ENCODE assay signal across 11 mouse cellular contexts in the genomic region with DNA sequence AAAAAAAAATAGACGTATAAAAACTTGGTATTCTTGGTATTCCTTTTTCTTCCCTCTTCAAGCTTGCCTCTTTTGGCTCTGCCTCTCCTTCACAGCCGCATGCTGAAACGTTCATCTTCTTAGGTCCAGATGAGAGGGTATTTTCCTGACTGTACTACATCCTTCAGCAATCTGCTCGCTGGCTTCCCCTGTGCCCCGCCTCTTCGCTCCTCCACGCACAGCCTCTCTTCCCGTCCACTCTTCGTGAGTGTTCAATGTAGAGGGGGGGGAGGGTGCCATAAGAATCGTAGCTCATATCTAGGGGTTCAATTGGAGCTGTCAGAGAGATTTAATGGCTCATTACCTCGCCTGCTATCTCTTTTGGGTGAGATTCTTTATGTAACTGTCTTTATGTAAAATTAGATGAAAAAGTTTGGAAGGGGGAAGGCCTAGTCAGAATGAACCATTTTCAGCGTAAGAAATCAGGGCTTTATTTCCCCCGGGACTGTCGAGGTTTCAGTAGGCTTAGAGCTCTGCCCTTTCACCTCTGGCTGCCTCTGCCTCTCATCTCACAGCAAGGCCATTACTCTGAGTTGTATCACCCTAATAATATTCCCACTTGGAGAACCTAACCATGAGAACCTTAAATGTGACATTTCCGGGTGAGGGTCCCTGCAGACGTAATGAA.
A peak's percentile ranks its signal among the peaks of the same experiment; 100 is the strongest.
DNase-seq lines count a peak whose midpoint lies in the region; ATAC-seq and TF ChIP-seq lines count a peak whose summit lies in the region.
"Had no signal": no experiment of that assay in that cellular context is flagged by ENCODE, and none has a peak within 500 bp of the region (broad histone marks: within the 10 kb centered on the region; RNA-seq: fewer than 3 reads in every experiment).

No protein-coding gene starts in this region.

- H3K4me2 ChIP-seq in kidney, embryonic 16.5 days (replicated peaks; ENCODE audit: low read depth, low read length) = no peak overlapping the region
- H3K4me2 ChIP-seq in hindbrain, embryonic 16.5 days (ENCODE audit: low read length) = no peak overlapping the region
- no peak overlapping the region for H3K4me2 ChIP-seq in midbrain, postnatal 0 days (ENCODE audit: low read depth, low read length, poor library complexity, severe bottlenecking)

- H3K9ac ChIP-seq in kidney, embryonic 16.5 days (replicated peaks; ENCODE audit: low read length) = 0 out of 2 replicates have a peak overlapping the region, but pooled peaks have one; percentile 29
- H3K9ac ChIP-seq in hindbrain, embryonic 16.5 days (ENCODE audit: low read depth, low read length) = no peak overlapping the region
- H3K9ac ChIP-seq in midbrain, postnatal 0 days (replicated peaks; ENCODE audit: low read length, poor library complexity, severe bottlenecking) = no peak overlapping the region
- H3K9ac ChIP-seq: liver, embryonic 14.5 days had no signal

- no peak for ATAC-seq in kidney, embryonic 16.5 days (ENCODE audit: low FRiP score, low TSS enrichment)
- peak; percentile 51; the same call in 1 of the 2 replicates for ATAC-seq in hindbrain, embryonic 16.5 days
- no peak for ATAC-seq in midbrain, postnatal 0 days (ENCODE audit: low FRiP score)
- ATAC-seq in megakaryocyte progenitor cell, adult 5-6 weeks (replicated peaks; ENCODE audit: poor library complexity) = no peak

- no peaks in the 10 kb centered on the region for H3K36me3 ChIP-seq in kidney, embryonic 16.5 days (ENCODE audit: insufficient read depth, low read length)
- H3K36me3 ChIP-seq in hindbrain, embryonic 16.5 days (ENCODE audit: control insufficient read depth, insufficient read depth, low read length) = no peaks in the 10 kb centered on the region
- H3K36me3 ChIP-seq in midbrain, postnatal 0 days (ENCODE audit: insufficient read depth, low read length) = no peaks in the 10 kb centered on the region

- DNase-seq in kidney, adult 9 months = no peak
- no peak for DNase-seq in midbrain, postnatal 0 days (ENCODE audit: low spot score)
- no peak for DNase-seq in left cerebral cortex, postnatal 14 days (ENCODE audit: low spot score in 2 of 2)
- DNase-seq: cerebellum, postnatal 36 days; gastrocnemius, postnatal 36 days; thymus, postnatal 4 days had no signal

- H3K27ac ChIP-seq in kidney, embryonic 16.5 days (ENCODE audit: low read length) = no peak overlapping the region
- peak overlapping the region; percentile 75 for H3K27ac ChIP-seq in brown adipose tissue, adult 24 weeks (replicated peaks; ENCODE audit: low read depth, low read length)
- no peak overlapping the region for H3K27ac ChIP-seq in hindbrain, embryonic 16.5 days (ENCODE audit: low read depth, low read length)
- 0 out of 2 replicates have a peak overlapping the region, but pooled peaks have one; percentile 2 for H3K27ac ChIP-seq in midbrain, postnatal 0 days (ENCODE audit: low read depth, low read length)
- H3K27ac ChIP-seq: liver, embryonic 14.5 days had no signal

- H3K4me1 ChIP-seq in kidney, embryonic 16.5 days (ENCODE audit: insufficient read depth, low read length) = 0 out of 2 replicates have a peak, but pooled peaks cover 2% of the 10 kb centered on the region
- peaks cover 29% of the 10 kb centered on the region for H3K4me1 ChIP-seq in brown adipose tissue, adult 24 weeks (ENCODE audit: control insufficient read depth, insufficient read depth, insufficient read length, low read length)
- peaks cover 5% of the 10 kb centered on the region for H3K4me1 ChIP-seq in hindbrain, embryonic 16.5 days (ENCODE audit: control insufficient read depth, insufficient read depth, low read depth, low read length)
- no peaks in the 10 kb centered on the region for H3K4me1 ChIP-seq in midbrain, postnatal 0 days (ENCODE audit: insufficient read depth, low read length)

- H3K4me3 ChIP-seq in kidney, embryonic 16.5 days (ENCODE audit: low read length) = no peak overlapping the region
- H3K4me3 ChIP-seq in brown adipose tissue, adult 24 weeks (ENCODE audit: insufficient read depth, low read depth, low read length) = no peak overlapping the region
- no peak overlapping the region for H3K4me3 ChIP-seq in hindbrain, embryonic 16.5 days (ENCODE audit: low read length)
- H3K4me3 ChIP-seq in midbrain, postnatal 0 days (ENCODE audit: low read depth, low read length) = no peak overlapping the region

- intact Hi-C loops in left cerebral cortex, postnatal 14 days (cut with DNase I) = no loop called here

- no peaks in the 10 kb centered on the region for H3K9me3 ChIP-seq in kidney, embryonic 16.5 days (ENCODE audit: low read length)
- no peaks in the 10 kb centered on the region for H3K9me3 ChIP-seq in hindbrain, embryonic 16.5 days (ENCODE audit: control insufficient read depth, low read length)
- no peaks in the 10 kb centered on the region for H3K9me3 ChIP-seq in midbrain, postnatal 0 days (ENCODE audit: low read length)

- H3K27me3 ChIP-seq in kidney, embryonic 16.5 days (ENCODE audit: insufficient read depth, low read length) = no peaks in the 10 kb centered on the region
- no peaks in the 10 kb centered on the region for H3K27me3 ChIP-seq in hindbrain, embryonic 16.5 days (replicated peaks; ENCODE audit: control insufficient read depth, insufficient read depth, low read length)
- no peaks in the 10 kb centered on the region for H3K27me3 ChIP-seq in midbrain, postnatal 0 days (ENCODE audit: insufficient read depth, low read length)

- TF ChIP-seq CTCF in midbrain, postnatal 0 days (IDR thresholded peaks at IDR 0.05) = no peak

- WGBS in kidney, embryonic 16.5 days = 40% methylated on average over 16 of the region's 16 CpGs
- WGBS in hindbrain, embryonic 16.5 days = 31% methylated on average over 16 of the region's 16 CpGs
- 32% methylated on average over 16 of the region's 16 CpGs for WGBS in midbrain, postnatal 0 days

Comparison
In these comparisons a context has a peak if more than half of its experiments do, and no peak if none do; other contexts are left out.
1. H3K27ac ChIP-seq: peak in brown adipose tissue, adult 24 weeks (single experiment) and midbrain, postnatal 0 days (single experiment); none in kidney, embryonic 16.5 days (single experiment) and hindbrain, embryonic 16.5 days (single experiment).